Mouse (Mus musculus) olfactory bulb, adult 2 months (tissue): ENCODE results near the gene Ryk.

ENCODE experiments used
- CTCF ChIP-seq: fragments of 200-500 bp; IDR thresholded peaks from 2 replicates; pipeline ENCODE4 v1.5.1; 2012; ENCODE audit warnings: low read depth, mild to moderate bottlenecking, low read length, moderate library complexity; ENCODE audit not compliant: insufficient read depth
- POLR2A ChIP-seq: fragments of 200-500 bp; IDR thresholded peaks from 2 replicates; pipeline ENCODE4 v1.6.1; 2012; ENCODE audit warnings: mild to moderate bottlenecking, low read depth, low read length, moderate library complexity; ENCODE audit not compliant: insufficient read depth

DNA sequence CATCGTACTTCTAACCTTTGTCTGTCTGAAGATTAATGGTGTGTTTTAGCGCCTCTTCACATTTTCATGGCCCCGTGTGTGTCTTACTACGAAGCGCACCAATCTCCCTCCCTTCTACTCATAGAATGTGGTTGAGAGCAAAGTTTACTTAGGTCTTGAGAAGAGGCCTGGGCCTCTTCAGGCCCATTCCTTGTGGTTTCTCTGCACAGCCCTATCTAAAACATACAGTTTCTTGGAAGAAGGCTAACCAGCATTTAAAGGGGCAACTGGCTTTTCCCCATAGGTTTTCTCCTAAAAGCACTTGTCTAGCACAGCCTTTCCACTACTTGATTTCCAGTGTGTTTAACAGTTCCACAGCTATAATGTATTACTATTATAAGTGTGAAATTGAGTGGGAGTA is 24.7 kb downstream of the Ryk start:
- TF ChIP-seq POLR2A (no peak), CTCF (no peak)
